Mouse (Mus musculus) granulocyte monocyte progenitor cell, adult 5-6 weeks (primary cell): ENCODE measurements around the gene Grsf1. TPM values are rescaled to one million over a fixed set of nuclear protein-coding genes. Genes with fewer than 3 reads are reported as not detected.

Experiments
- ATAC-seq: replicated peaks from 2 replicates; pipeline ENCODE4 v1.8.0; 2016; ENCODE audit warnings: mild to moderate bottlenecking, moderate TSS enrichment, inconsistent platforms; ENCODE audit not compliant: poor library complexity, severe bottlenecking
- total RNA-seq, 2 experiments: library from RNA; stranded (forward) in 1 of 2; stranded (reverse) in 1 of 2; fragments of 200-712, 200-1000 nt in 1 of 2; fragments of >200 nt in 1 of 2; fragmentation: Nextera tagmentation in 1 of 2; gene quantifications; 2 replicates each; pipeline ENCODE4 v1.2.3; 2014 to 2017

The Grsf1 gene
- total RNA-seq, 2 experiments from 2014 or later, result 65.5 to 66.7 TPM

- ATAC-seq, result no peak
Measured at GRCm38 (mm10) chr5:88634076-88634475, 41.9 kb downstream of the Grsf1 start.

- no peak for ATAC-seq
Measured at GRCm38 (mm10) chr5:88632463-88632862, 43.5 kb downstream of the Grsf1 start.

GRCm38 (mm10) chr5:88631545-88631944 lies 44.4 kb downstream of the Grsf1 start:
- no peak for ATAC-seq

GRCm38 (mm10) chr5:88630883-88631282 lies 45.1 kb downstream of the Grsf1 start:
- ATAC-seq, result peak; percentile 99

- ATAC-seq, result no peak
Measured at GRCm38 (mm10) chr5:88629987-88630386, 46.0 kb downstream of the Grsf1 start.

GRCm38 (mm10) chr5:88629125-88629524 lies 46.8 kb downstream of the Grsf1 start:
- no peak for ATAC-seq

GRCm38 (mm10) chr5:88627545-88627944 lies 48.4 kb downstream of the Grsf1 start:
- no peak for ATAC-seq

- ATAC-seq, result no peak
Measured at GRCm38 (mm10) chr5:88616988-88617387, 59.0 kb downstream of the Grsf1 start.

- ATAC-seq, result no peak
Measured at GRCm38 (mm10) chr5:88614129-88614528, 61.8 kb downstream of the Grsf1 start.

Other genes with a start within 250 kb of the Grsf1 start
- gene Ambn, start 220.2 kb downstream of the Grsf1 start, total RNA-seq (2014; fragmentation: Nextera tagmentation), result not detected in 2 replicates
- not detected in 2 replicates for gene Ambn, start 220.2 kb downstream of the Grsf1 start, total RNA-seq (2017)
- not detected in 2 replicates for gene Enam, start 188.2 kb downstream of the Grsf1 start, total RNA-seq (2014; fragmentation: Nextera tagmentation)
- not detected in 2 replicates for gene Enam, start 188.2 kb downstream of the Grsf1 start, total RNA-seq (2017)
- 1.8 TPM in 1 of 2 replicates, not detected in the other for gene Jchain, start 148.3 kb downstream of the Grsf1 start, total RNA-seq (2014; fragmentation: Nextera tagmentation)
- 0.43 and 1.5 TPM in 2 replicates for gene Jchain, start 148.3 kb downstream of the Grsf1 start, total RNA-seq (2017)
- gene Utp3, start 121.7 kb downstream of the Grsf1 start, total RNA-seq (2014; fragmentation: Nextera tagmentation), result 65.6 and 68.8 TPM in 2 replicates
- gene Utp3, start 121.7 kb downstream of the Grsf1 start, total RNA-seq (2017), result 57.5 and 59.9 TPM in 2 replicates
- 7.4 and 12.7 TPM in 2 replicates for gene Rufy3, start 111.1 kb downstream of the Grsf1 start, total RNA-seq (2014; fragmentation: Nextera tagmentation)
- gene Rufy3, start 111.1 kb downstream of the Grsf1 start, total RNA-seq (2017), result 12.7 and 15.3 TPM in 2 replicates
- gene Mob1b, start 44.7 kb upstream of the Grsf1 start, total RNA-seq (2014; fragmentation: Nextera tagmentation), result 25.6 and 28.9 TPM in 2 replicates
- 6.7 and 9.6 TPM in 2 replicates for gene Mob1b, start 44.7 kb upstream of the Grsf1 start, total RNA-seq (2017)
- gene Dck, start 88.8 kb upstream of the Grsf1 start, total RNA-seq (2014; fragmentation: Nextera tagmentation), result 35.4 and 45.8 TPM in 2 replicates
- gene Dck, start 88.8 kb upstream of the Grsf1 start, total RNA-seq (2017), result 20.0 and 29.3 TPM in 2 replicates
- gene Slc4a4, start 210.6 kb upstream of the Grsf1 start, total RNA-seq (2014; fragmentation: Nextera tagmentation), result not detected in 2 replicates
- not detected in 2 replicates for gene Slc4a4, start 210.6 kb upstream of the Grsf1 start, total RNA-seq (2017)